Mouse (Mus musculus) neural tube, embryonic 12.5 days (tissue): Measurements from ENCODE around the gene Pfpl. TPM values are rescaled to one million over a fixed set of nuclear protein-coding genes. Genes with fewer than 3 reads are reported as not detected.
A peak's percentile ranks its signal among the peaks of the same experiment; 100 is the strongest.

Experiments used
- ATAC-seq: fragments of 200-750 bp; cut with Nextera tagmentation; 2 replicates; pipeline ENCODE4 v1.8.0; 2017; ENCODE audit warnings: low read depth, mild to moderate bottlenecking, moderate TSS enrichment, moderate library complexity; ENCODE audit not compliant: low FRiP score
- H3K27ac ChIP-seq: fragments of 300-500 bp; sonication (generic); 2 replicates; pipeline ENCODE4 v1.5.1; 2016
- H3K27me3 ChIP-seq: fragments of 300-500 bp; sonication (generic); replicated peaks from 2 replicates; pipeline ENCODE4 v1.6.1; 2016; ENCODE audit warnings: mild to moderate bottlenecking
- H3K36me3 ChIP-seq: fragments of 300-500 bp; sonication (generic); 2 replicates; pipeline ENCODE4 v1.6.1; 2016; ENCODE audit warnings: mild to moderate bottlenecking
- H3K4me1 ChIP-seq: fragments of 300-500 bp; sonication (generic); 2 replicates; pipeline ENCODE4 v1.6.1; 2016
- H3K4me2 ChIP-seq: fragments of 300-500 bp; sonication (generic); replicated peaks from 2 replicates; pipeline ENCODE4 v1.6.1; 2016; ENCODE audit warnings: mild to moderate bottlenecking
- H3K4me3 ChIP-seq: fragments of 300-500 bp; sonication (generic); 2 replicates; pipeline ENCODE4 v1.5.1; 2016
- H3K9ac ChIP-seq: fragments of 300-500 bp; sonication (generic); 2 replicates; pipeline ENCODE4 v1.6.1; 2016; ENCODE audit warnings: mild to moderate bottlenecking
- H3K9me3 ChIP-seq: fragments of 300-500 bp; sonication (generic); 2 replicates; pipeline ENCODE4 v1.6.1; 2016; ENCODE audit warnings: mild to moderate bottlenecking
- WGBS: fragments of 180-500 bp; shearing (Covaris S2); methylation state at CpG from one replicate; pipeline ENCODE4 v1.1.7; 2016; 5-methylcytosine and 5-hydroxymethylcytosine counted together
- polyA plus RNA-seq: library from polyadenylated mRNA; unstranded; fragments of >200 nt; fragmentation: Nextera tagmentation; extraction: Ambion mirVana; gene quantifications from 2 replicates; pipeline ENCODE4 v1.2.1, GENCODE M21; 2016

Pfpl gene
- polyA plus RNA-seq, 1 experiment from 2014 or later: not detected

DNA sequence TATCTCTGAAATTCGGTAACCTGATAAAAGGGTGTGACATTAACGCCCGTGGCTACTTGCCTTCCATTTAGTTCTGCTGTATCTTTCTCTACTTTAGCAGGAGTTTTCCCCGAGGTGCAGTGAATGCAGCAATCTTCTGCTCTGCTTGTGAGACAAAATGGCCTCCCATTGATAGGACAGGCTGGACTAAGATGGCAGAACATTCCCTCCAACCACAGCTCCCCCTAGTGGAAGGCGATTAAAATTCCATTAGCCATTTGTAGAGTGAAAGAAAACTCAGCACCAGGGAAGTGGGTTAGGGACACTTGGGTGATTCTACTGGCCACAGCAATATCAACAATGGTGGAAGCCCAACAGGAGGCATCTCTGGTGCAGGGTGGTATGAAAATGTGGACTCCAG is 39.7 kb downstream of the Pfpl start:
- no peaks in the 10 kb centered on the region for H3K4me1 ChIP-seq
- no peak overlapping the region for H3K4me3 ChIP-seq
- no peak overlapping the region for H3K4me2 ChIP-seq
- H3K36me3 ChIP-seq: peaks cover 49% of the 10 kb centered on the region
- WGBS: 84% methylated on average over 5 of the region's 5 CpGs
- H3K27me3 ChIP-seq: no peaks in the 10 kb centered on the region
- H3K27ac ChIP-seq: no peak overlapping the region
- ATAC-seq: no peak
- H3K9me3 ChIP-seq: no peaks in the 10 kb centered on the region
- no peak overlapping the region for H3K9ac ChIP-seq

- ATAC-seq: no peak
- Histone ChIP-seq H3K27ac (no peak overlapping the region), H3K9ac (no peak overlapping the region), H3K9me3 (no peaks in the 10 kb centered on the region), H3K4me3 (no peak overlapping the region), H3K36me3 (peaks cover 62% of the 10 kb centered on the region), H3K4me2 (no peak overlapping the region), H3K4me1 (peaks cover 2% of the 10 kb centered on the region; the same call in 1 of the 2 replicates), H3K27me3 (no peaks in the 10 kb centered on the region)
- 80% methylated on average over 3 of the region's 3 CpGs for WGBS
These were observed 44.2 kb downstream of the Pfpl start for GRCm38 (mm10) chr19:12471866-12472265.

DNA sequence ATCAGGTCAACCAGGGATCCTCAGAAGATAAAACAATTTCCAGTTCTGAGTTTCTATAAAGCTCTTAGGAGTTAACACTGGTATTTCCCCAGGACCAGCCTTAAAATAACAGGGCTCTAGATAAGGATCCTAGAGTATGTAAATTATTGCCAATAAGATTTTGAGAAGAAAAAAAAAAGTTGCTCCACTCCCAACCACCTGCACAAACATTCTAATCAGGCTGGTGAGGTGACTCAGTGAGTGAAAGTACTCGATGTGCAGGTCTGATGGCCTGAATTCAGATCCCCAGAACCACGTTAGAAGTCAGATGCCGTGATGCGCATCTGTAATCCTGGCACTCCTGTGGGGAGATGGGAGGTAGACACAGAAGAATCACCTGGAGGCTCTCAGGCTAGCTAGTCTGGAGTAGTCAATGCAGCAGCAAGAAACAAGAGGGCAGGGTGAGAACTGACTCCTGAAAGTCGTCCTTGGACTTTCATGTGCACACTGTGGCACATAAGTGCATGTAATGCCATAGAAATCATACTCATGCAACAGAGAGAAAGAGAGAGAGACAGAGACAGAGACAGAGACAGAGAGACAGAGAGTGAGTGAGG is 44.8 kb downstream of the Pfpl start:
- Histone ChIP-seq H3K9me3 (no peaks in the 10 kb centered on the region), H3K4me2 (no peak overlapping the region), H3K4me1 (peaks cover 2% of the 10 kb centered on the region; the same call in 1 of the 2 replicates), H3K4me3 (no peak overlapping the region), H3K9ac (no peak overlapping the region), H3K27me3 (no peaks in the 10 kb centered on the region), H3K27ac (no peak overlapping the region), H3K36me3 (peaks cover 62% of the 10 kb centered on the region)
- WGBS: 89% methylated on average over 5 of the region's 5 CpGs
- ATAC-seq: no peak

DNA sequence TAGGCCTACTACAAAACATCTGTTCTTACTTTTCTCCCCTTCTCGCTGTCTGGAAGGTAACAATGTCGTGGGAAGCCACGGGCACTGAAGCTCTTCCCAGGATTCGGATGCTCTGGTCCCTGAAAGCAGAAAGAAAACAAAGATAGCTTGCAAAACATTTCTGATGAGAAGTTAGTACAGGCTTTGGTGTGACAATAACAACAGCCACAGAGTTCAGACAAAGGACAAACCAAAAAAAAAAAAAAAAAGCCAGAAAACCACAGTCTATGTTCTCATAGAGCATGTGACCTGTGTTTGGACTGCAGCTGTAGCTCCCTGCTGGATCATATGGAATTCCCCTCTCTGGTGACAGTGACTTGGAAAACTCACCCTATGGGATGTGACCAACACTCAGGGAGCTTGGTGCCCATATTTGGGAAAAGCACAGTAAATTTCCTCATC is 45.5 kb downstream of the Pfpl start:
- Histone ChIP-seq H3K9ac (no peak overlapping the region), H3K27me3 (no peaks in the 10 kb centered on the region), H3K27ac (no peak overlapping the region), H3K4me3 (no peak overlapping the region), H3K4me1 (peaks cover 2% of the 10 kb centered on the region; the same call in 1 of the 2 replicates), H3K4me2 (no peak overlapping the region), H3K36me3 (peaks cover 62% of the 10 kb centered on the region), H3K9me3 (no peaks in the 10 kb centered on the region)
- WGBS: 80% methylated on average over 4 of the region's 4 CpGs
- no peak for ATAC-seq

- no peaks in the 10 kb centered on the region for H3K27me3 ChIP-seq
- H3K9me3 ChIP-seq: no peaks in the 10 kb centered on the region
- ATAC-seq: no peak
- no peak overlapping the region for H3K27ac ChIP-seq
- peaks cover 61% of the 10 kb centered on the region for H3K36me3 ChIP-seq
- H3K4me3 ChIP-seq: no peak overlapping the region
- peaks cover 2% of the 10 kb centered on the region; the same call in 1 of the 2 replicates for H3K4me1 ChIP-seq
- H3K4me2 ChIP-seq: no peak overlapping the region
- no peak overlapping the region for H3K9ac ChIP-seq
- 94% methylated on average over 4 of the region's 4 CpGs for WGBS
These were observed 46.2 kb downstream of the Pfpl start for GRCm38 (mm10) chr19:12473951-12474350.

GRCm38 (mm10) chr19:12475380-12476250 is 47.9 kb downstream of the Pfpl start:
- Histone ChIP-seq H3K9me3 (no peaks in the 10 kb centered on the region), H3K4me2 (no peak overlapping the region)
- 75% methylated on average over 15 of the region's 15 CpGs for WGBS

DNA sequence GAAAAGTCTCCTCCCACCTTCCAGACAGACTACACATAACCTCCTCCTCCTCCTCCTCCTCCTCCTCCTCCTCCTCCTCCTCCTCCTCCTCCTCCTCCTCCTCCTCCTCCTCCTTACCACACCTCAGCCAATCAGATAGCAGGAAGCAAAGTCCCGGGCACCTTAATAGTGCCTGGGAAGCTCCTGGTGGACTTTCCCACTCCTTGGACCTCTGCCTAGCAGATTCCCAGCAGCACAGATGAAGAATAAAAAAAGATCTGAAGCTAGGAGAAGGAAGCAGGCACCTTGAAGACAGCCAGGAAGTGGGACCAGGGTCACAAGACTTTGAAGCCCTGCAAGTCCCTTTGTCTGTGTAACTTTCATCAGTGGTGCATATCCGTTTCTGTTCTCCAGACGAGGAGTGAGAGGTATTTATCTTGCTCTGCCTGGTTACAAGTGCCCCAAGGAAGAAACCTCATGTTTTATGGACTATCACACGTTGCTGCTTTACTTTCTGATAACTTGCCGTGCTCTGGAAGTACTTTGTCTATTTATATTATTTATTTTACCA is 49.1 kb downstream of the Pfpl start:
- no peak overlapping the region for H3K27ac ChIP-seq
- no peaks in the 10 kb centered on the region for H3K9me3 ChIP-seq
- no peaks in the 10 kb centered on the region for H3K27me3 ChIP-seq
- H3K36me3 ChIP-seq: peaks cover 70% of the 10 kb centered on the region
- H3K9ac ChIP-seq: no peak overlapping the region
- no peak for ATAC-seq
- no peak overlapping the region for H3K4me2 ChIP-seq
- WGBS: 73% methylated on average over 5 of the region's 5 CpGs
- no peak overlapping the region for H3K4me3 ChIP-seq
- H3K4me1 ChIP-seq: peaks cover 2% of the 10 kb centered on the region; the same call in 1 of the 2 replicates

More at GRCm38 (mm10) chr19:12475380-12476250, 47.9 kb downstream of the Pfpl start:
- Histone ChIP-seq H3K4me3 (no peak overlapping the region), H3K4me1 (peaks cover 2% of the 10 kb centered on the region; the same call in 1 of the 2 replicates), H3K27ac (no peak overlapping the region), H3K9ac (no peak overlapping the region), H3K27me3 (no peaks in the 10 kb centered on the region), H3K36me3 (peaks cover 68% of the 10 kb centered on the region)
- ATAC-seq: peak; percentile 89

DNA sequence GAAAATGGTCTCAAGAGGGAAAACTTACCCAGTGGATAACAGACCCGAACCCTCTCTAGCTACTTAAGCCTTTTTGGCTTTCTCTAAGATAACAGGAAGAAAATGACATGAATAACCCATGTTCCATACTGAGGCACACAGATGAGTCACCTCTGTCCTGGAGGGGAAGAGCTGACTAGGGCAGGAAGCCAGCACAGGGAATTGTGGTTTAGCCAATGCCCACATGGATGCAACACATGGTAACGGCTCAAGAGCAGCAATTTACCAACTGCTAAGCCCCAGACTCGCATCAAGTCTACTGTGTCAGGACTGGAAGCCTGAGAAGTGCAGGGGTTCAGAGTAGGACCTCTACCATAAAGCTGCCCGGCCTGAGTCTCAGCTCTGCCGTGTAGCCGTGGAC is 50.7 kb downstream of the Pfpl start:
- Histone ChIP-seq H3K4me3 (no peak overlapping the region), H3K9me3 (no peaks in the 10 kb centered on the region), H3K27ac (no peak overlapping the region), H3K4me1 (peaks cover 2% of the 10 kb centered on the region; the same call in 1 of the 2 replicates), H3K4me2 (no peak overlapping the region), H3K36me3 (peaks cover 74% of the 10 kb centered on the region), H3K27me3 (no peaks in the 10 kb centered on the region), H3K9ac (no peak overlapping the region)
- no peak for ATAC-seq
- WGBS: 89% methylated on average over 6 of the region's 6 CpGs

Other genes with a start within 250 kb of the Pfpl start
- gene Olfr1431, start 227.3 kb upstream of the Pfpl start, polyA plus RNA-seq: not detected in 2 replicates
- gene Olfr1432, start 195.3 kb upstream of the Pfpl start, polyA plus RNA-seq: not detected in 2 replicates
- gene Olfr262, start 186.2 kb upstream of the Pfpl start, polyA plus RNA-seq: not detected in 2 replicates
- not detected in 2 replicates for gene Olfr235, start 166.9 kb upstream of the Pfpl start, polyA plus RNA-seq
- not detected in 2 replicates for gene Olfr1434, start 148.1 kb upstream of the Pfpl start, polyA plus RNA-seq
- not detected in 2 replicates for gene Olfr1436, start 128.8 kb upstream of the Pfpl start, polyA plus RNA-seq
- not detected in 2 replicates for gene Olfr1437, start 102.8 kb upstream of the Pfpl start, polyA plus RNA-seq
- gene Olfr1438-ps1, start 92.0 kb upstream of the Pfpl start, polyA plus RNA-seq: not detected in 2 replicates
- gene Olfr1440, start 40.6 kb upstream of the Pfpl start, polyA plus RNA-seq: not detected in 2 replicates
- gene Olfr1441, start 10.5 kb upstream of the Pfpl start, polyA plus RNA-seq: not detected in 2 replicates
- gene Mpeg1, start 32.9 kb downstream of the Pfpl start, polyA plus RNA-seq: 0.76 and 1.1 TPM in 2 replicates
- gene Dtx4, start 73.5 kb downstream of the Pfpl start, polyA plus RNA-seq: 58.4 and 63.3 TPM in 2 replicates
- gene Fam111a, start 117.8 kb downstream of the Pfpl start, polyA plus RNA-seq: 13.3 and 15.7 TPM in 2 replicates
- gene Gm4952, start 172.1 kb downstream of the Pfpl start, polyA plus RNA-seq: not detected in 2 replicates
- gene Glyat, start 205.4 kb downstream of the Pfpl start, polyA plus RNA-seq: not detected in 2 replicates
- not detected in 2 replicates for gene Olfr1442, start 242.5 kb downstream of the Pfpl start, polyA plus RNA-seq